Mouse (Mus musculus): ENCODE results near the gene Rpl3. TPM values are rescaled to one million over a fixed set of nuclear protein-coding genes. Genes with fewer than 3 reads are reported as not detected.
A peak's percentile ranks its signal among the peaks of the same experiment; 100 is the strongest.

Gene Rpl3
- polyA plus RNA-seq, 1 experiment from 2014 or later = 1,049 TPM

GRCm38 (mm10) chr15:80078058-80078814, 13.4 kb downstream of the Rpl3 start:
- WGBS = 63% methylated on average over 11 of the region's 11 CpGs
- peaks cover 44% of the 10 kb centered on the region for H3K36me3 ChIP-seq (ENCODE audit: control insufficient read depth, insufficient read depth, low read length)
- H3K9me3 ChIP-seq (ENCODE audit: control insufficient read depth, low read length) = no peaks in the 10 kb centered on the region
- no peak overlapping the region for H3K9ac ChIP-seq (ENCODE audit: low read length)
- peaks cover 20% of the 10 kb centered on the region for H3K4me1 ChIP-seq (replicated peaks; ENCODE audit: control insufficient read depth, insufficient read depth, low read length)
- ATAC-seq (ENCODE audit: low read depth) = no peak
- no peak overlapping the region for H3K4me3 ChIP-seq (ENCODE audit: low read length)
- no peaks in the 10 kb centered on the region for H3K27me3 ChIP-seq (ENCODE audit: control insufficient read depth, insufficient read depth, low read depth, low read length)
- no peak overlapping the region for H3K27ac ChIP-seq (ENCODE audit: low read length)
- H3K4me2 ChIP-seq (ENCODE audit: low read depth, low read length) = no peak overlapping the region

- Histone ChIP-seq H3K9ac (ENCODE audit: low read length) (no peak overlapping the region), H3K4me2 (ENCODE audit: low read depth, low read length) (no peak overlapping the region), H3K9me3 (ENCODE audit: control insufficient read depth, low read length) (no peaks in the 10 kb centered on the region), H3K4me3 (ENCODE audit: low read length) (no peak overlapping the region), H3K36me3 (ENCODE audit: control insufficient read depth, insufficient read depth, low read length) (peaks cover 40% of the 10 kb centered on the region), H3K4me1 (replicated peaks; ENCODE audit: control insufficient read depth, insufficient read depth, low read length) (peaks cover 12% of the 10 kb centered on the region), H3K27ac (ENCODE audit: low read length) (no peak overlapping the region), H3K27me3 (ENCODE audit: control insufficient read depth, insufficient read depth, low read depth, low read length) (no peaks in the 10 kb centered on the region)
- 1% methylated on average over 2 of the region's 2 CpGs for WGBS
- ATAC-seq (ENCODE audit: low read depth) = peak; percentile 36
Observed at GRCm38 (mm10) chr15:80076338-80077136, 15.1 kb downstream of the Rpl3 start.

GRCm38 (mm10) chr15:80075733-80076337, 15.8 kb downstream of the Rpl3 start:
- H3K4me2 ChIP-seq (ENCODE audit: low read depth, low read length) = no peak overlapping the region
- H3K4me3 ChIP-seq (ENCODE audit: low read length) = no peak overlapping the region
- no peaks in the 10 kb centered on the region for H3K27me3 ChIP-seq (ENCODE audit: control insufficient read depth, insufficient read depth, low read depth, low read length)
- 22% methylated on average over 5 of the region's 5 CpGs for WGBS
- H3K9ac ChIP-seq (ENCODE audit: low read length) = no peak overlapping the region
- H3K36me3 ChIP-seq (ENCODE audit: control insufficient read depth, insufficient read depth, low read length) = peaks cover 34% of the 10 kb centered on the region
- no peaks in the 10 kb centered on the region for H3K9me3 ChIP-seq (ENCODE audit: control insufficient read depth, low read length)
- ATAC-seq (ENCODE audit: low read depth) = no peak
- H3K27ac ChIP-seq (ENCODE audit: low read length) = peak overlapping the region; percentile 0; the same call in 1 of the 2 replicates
- peaks cover 5% of the 10 kb centered on the region for H3K4me1 ChIP-seq (replicated peaks; ENCODE audit: control insufficient read depth, insufficient read depth, low read length)

- Histone ChIP-seq H3K36me3 (ENCODE audit: control insufficient read depth, insufficient read depth, low read length) (peaks cover 30% of the 10 kb centered on the region), H3K4me3 (ENCODE audit: low read length) (no peak overlapping the region), H3K4me1 (replicated peaks; ENCODE audit: control insufficient read depth, insufficient read depth, low read length) (peaks cover 4% of the 10 kb centered on the region), H3K4me2 (ENCODE audit: low read depth, low read length) (no peak overlapping the region), H3K9me3 (ENCODE audit: control insufficient read depth, low read length) (no peaks in the 10 kb centered on the region), H3K27me3 (ENCODE audit: control insufficient read depth, insufficient read depth, low read depth, low read length) (no peaks in the 10 kb centered on the region), H3K9ac (ENCODE audit: low read length) (no peak overlapping the region), H3K27ac (ENCODE audit: low read length) (no peak overlapping the region)
- WGBS = 31% methylated on average over 3 of the region's 3 CpGs
- no peak for ATAC-seq (ENCODE audit: low read depth)
Observed at GRCm38 (mm10) chr15:80075374-80075694, 16.3 kb downstream of the Rpl3 start.

GRCm38 (mm10) chr15:80074663-80075373, 16.9 kb downstream of the Rpl3 start:
- no peak overlapping the region for H3K4me3 ChIP-seq (ENCODE audit: low read length)
- H3K9me3 ChIP-seq (ENCODE audit: control insufficient read depth, low read length) = no peaks in the 10 kb centered on the region
- WGBS = 53% methylated on average over 6 of the region's 6 CpGs
- no peak overlapping the region for H3K27ac ChIP-seq (ENCODE audit: low read length)
- ATAC-seq (ENCODE audit: low read depth) = no peak
- H3K4me2 ChIP-seq (ENCODE audit: low read depth, low read length) = no peak overlapping the region
- H3K27me3 ChIP-seq (ENCODE audit: control insufficient read depth, insufficient read depth, low read depth, low read length) = no peaks in the 10 kb centered on the region
- no peak overlapping the region for H3K9ac ChIP-seq (ENCODE audit: low read length)
- H3K36me3 ChIP-seq (ENCODE audit: control insufficient read depth, insufficient read depth, low read length) = peaks cover 25% of the 10 kb centered on the region
- peaks cover under 1% of the 10 kb centered on the region for H3K4me1 ChIP-seq (replicated peaks; ENCODE audit: control insufficient read depth, insufficient read depth, low read length)

GRCm38 (mm10) chr15:80073256-80073621, 18.4 kb downstream of the Rpl3 start:
- peaks cover 10% of the 10 kb centered on the region for H3K36me3 ChIP-seq (ENCODE audit: control insufficient read depth, insufficient read depth, low read length)
- H3K4me2 ChIP-seq (ENCODE audit: low read depth, low read length) = no peak overlapping the region
- no peaks in the 10 kb centered on the region for H3K27me3 ChIP-seq (ENCODE audit: control insufficient read depth, insufficient read depth, low read depth, low read length)
- no peaks in the 10 kb centered on the region for H3K9me3 ChIP-seq (ENCODE audit: control insufficient read depth, low read length)
- WGBS = 89% methylated on average over 1 of the region's 1 CpGs
- no peak for ATAC-seq (ENCODE audit: low read depth)
- H3K4me3 ChIP-seq (ENCODE audit: low read length) = no peak overlapping the region
- no peak overlapping the region for H3K9ac ChIP-seq (ENCODE audit: low read length)
- H3K27ac ChIP-seq (ENCODE audit: low read length) = no peak overlapping the region
- no peaks in the 10 kb centered on the region; the same call in 1 of the 2 replicates for H3K4me1 ChIP-seq (replicated peaks; ENCODE audit: control insufficient read depth, insufficient read depth, low read length)

- ATAC-seq (ENCODE audit: low read depth) = no peak
- no peaks in the 10 kb centered on the region for H3K9me3 ChIP-seq (ENCODE audit: control insufficient read depth, low read length)
- WGBS = 69% methylated on average over 7 of the region's 7 CpGs
- H3K9ac ChIP-seq (ENCODE audit: low read length) = no peak overlapping the region
- H3K4me1 ChIP-seq (replicated peaks; ENCODE audit: control insufficient read depth, insufficient read depth, low read length) = no peaks in the 10 kb centered on the region; the same call in 1 of the 2 replicates
- H3K36me3 ChIP-seq (ENCODE audit: control insufficient read depth, insufficient read depth, low read length) = peaks cover 5% of the 10 kb centered on the region
- no peak overlapping the region for H3K27ac ChIP-seq (ENCODE audit: low read length)
- H3K4me2 ChIP-seq (ENCODE audit: low read depth, low read length) = no peak overlapping the region
- no peak overlapping the region for H3K4me3 ChIP-seq (ENCODE audit: low read length)
- H3K27me3 ChIP-seq (ENCODE audit: control insufficient read depth, insufficient read depth, low read depth, low read length) = no peaks in the 10 kb centered on the region
Observed at GRCm38 (mm10) chr15:80072579-80073255, 19.0 kb downstream of the Rpl3 start.

GRCm38 (mm10) chr15:80071951-80072437, 19.7 kb downstream of the Rpl3 start:
- no peak for ATAC-seq (ENCODE audit: low read depth)
- H3K4me1 ChIP-seq (replicated peaks; ENCODE audit: control insufficient read depth, insufficient read depth, low read length) = no peaks in the 10 kb centered on the region; the same call in 1 of the 2 replicates
- 47% methylated on average over 9 of the region's 9 CpGs for WGBS
- no peak overlapping the region for H3K4me2 ChIP-seq (ENCODE audit: low read depth, low read length)
- H3K27me3 ChIP-seq (ENCODE audit: control insufficient read depth, insufficient read depth, low read depth, low read length) = no peaks in the 10 kb centered on the region
- no peaks in the 10 kb centered on the region for H3K36me3 ChIP-seq (ENCODE audit: control insufficient read depth, insufficient read depth, low read length)
- no peak overlapping the region for H3K4me3 ChIP-seq (ENCODE audit: low read length)
- no peak overlapping the region for H3K9ac ChIP-seq (ENCODE audit: low read length)
- H3K9me3 ChIP-seq (ENCODE audit: control insufficient read depth, low read length) = no peaks in the 10 kb centered on the region
- no peak overlapping the region for H3K27ac ChIP-seq (ENCODE audit: low read length)

Data from lung, embryonic 16.5 days (tissue).